Mouse (Mus musculus) stomach, embryonic 14.5 days (tissue): ENCODE results near the gene Gm42688. TPM values are rescaled to one million over a fixed set of nuclear protein-coding genes. Genes with fewer than 3 reads are reported as not detected.

ENCODE experiments used
- ATAC-seq: fragments of 200-750 bp; cut with Nextera tagmentation; 2 replicates; pipeline ENCODE4 v1.8.0; 2017; ENCODE audit warnings: low read depth, moderate TSS enrichment; ENCODE audit not compliant: insufficient number of reproducible peaks, insufficient read depth, low FRiP score
- H3K27ac ChIP-seq: fragments of 300-500 bp; sonication (generic); 2 replicates; pipeline ENCODE4 v1.5.1; 2014; ENCODE audit warnings: mild to moderate bottlenecking, low read length, moderate library complexity, mixed read lengths
- H3K27me3 ChIP-seq: fragments of 300-500 bp; sonication (generic); 2 replicates; pipeline ENCODE4 v1.6.1; 2014; ENCODE audit warnings: low read length, control low read depth, mixed read lengths; ENCODE audit not compliant: control insufficient read depth, insufficient read depth
- H3K36me3 ChIP-seq: fragments of 300-500 bp; sonication (generic); 2 replicates; pipeline ENCODE4 v1.6.1; 2014; ENCODE audit warnings: mild to moderate bottlenecking, control low read depth, low read length, moderate library complexity, mixed read lengths; ENCODE audit not compliant: control insufficient read depth, insufficient read depth
- H3K4me1 ChIP-seq: fragments of 300-500 bp; sonication (generic); 2 replicates; pipeline ENCODE4 v1.6.1; 2014; ENCODE audit warnings: low read length, control low read depth, mixed read lengths; ENCODE audit not compliant: control insufficient read depth, insufficient read depth
- H3K4me2 ChIP-seq: fragments of 300-500 bp; sonication (generic); replicated peaks from 2 replicates; pipeline ENCODE4 v1.6.1; 2014; ENCODE audit warnings: low read depth, low read length, control low read depth
- H3K4me3 ChIP-seq: fragments of 300-500 bp; sonication (generic); 2 replicates; pipeline ENCODE4 v1.5.1; 2014; ENCODE audit warnings: low read depth, low read length, control low read depth
- H3K9ac ChIP-seq: fragments of 300-500 bp; sonication (generic); replicated peaks from 2 replicates; pipeline ENCODE4 v1.6.1; 2014; ENCODE audit warnings: low read depth, mild to moderate bottlenecking, control low read depth, low read length, moderate library complexity, mixed read lengths
- H3K9me3 ChIP-seq: fragments of 300-500 bp; sonication (generic); 2 replicates; pipeline ENCODE4 v1.6.1; 2016; ENCODE audit warnings: low read depth, low read length, control low read depth; ENCODE audit not compliant: control insufficient read depth
- WGBS: fragments of 180-500 bp; shearing (Covaris S2); extraction: QIAGEN DNeasy Blood & Tissue Kit; methylation state at CpG from one replicate; pipeline ENCODE4 v1.1.7; 2014; 5-methylcytosine and 5-hydroxymethylcytosine counted together
- polyA plus RNA-seq: library from polyadenylated mRNA; unstranded; fragments of >200 nt; fragmentation: Nextera tagmentation; extraction: Ambion mirVana; gene quantifications from 2 replicates; pipeline ENCODE4 v1.2.1, GENCODE M21; 2014

Gm42688 gene
- polyA plus RNA-seq, 1 experiment from 2014 or later, result 1.7 TPM

GRCm38 (mm10) chr6:83136881-83137575, 35.6 kb downstream of the Gm42688 start:
- no peaks in the 10 kb centered on the region for H3K27me3 ChIP-seq
- H3K36me3 ChIP-seq, result no peaks in the 10 kb centered on the region
- peaks cover 25% of the 10 kb centered on the region for H3K4me1 ChIP-seq
- WGBS, result 1% methylated on average over 26 of the region's 26 CpGs
- H3K9ac ChIP-seq, result peak overlapping the region; percentile 89
- peak; percentile 83 for ATAC-seq
- H3K4me3 ChIP-seq, result peak overlapping the region; percentile 48
- H3K27ac ChIP-seq, result peak overlapping the region; percentile 100
- peak overlapping the region; percentile 74 for H3K4me2 ChIP-seq
- H3K9me3 ChIP-seq, result no peaks in the 10 kb centered on the region

GRCm38 (mm10) chr6:83137576-83137950, 36.1 kb downstream of the Gm42688 start:
- Histone ChIP-seq H3K9me3 (no peaks in the 10 kb centered on the region), H3K27ac (peak overlapping the region; percentile 100), H3K9ac (peak overlapping the region; percentile 89), H3K36me3 (no peaks in the 10 kb centered on the region), H3K4me3 (peak overlapping the region; percentile 48), H3K27me3 (no peaks in the 10 kb centered on the region), H3K4me2 (peak overlapping the region; percentile 74), H3K4me1 (peaks cover 30% of the 10 kb centered on the region)
- WGBS, result 0% methylated on average over 12 of the region's 12 CpGs
- ATAC-seq, result peak; percentile 80

GRCm38 (mm10) chr6:83138056-83138455, 36.6 kb downstream of the Gm42688 start:
- Histone ChIP-seq H3K9ac (peak overlapping the region; percentile 89), H3K36me3 (no peaks in the 10 kb centered on the region), H3K27ac (peak overlapping the region; percentile 100), H3K4me2 (peak overlapping the region; percentile 74), H3K9me3 (no peaks in the 10 kb centered on the region), H3K27me3 (no peaks in the 10 kb centered on the region), H3K4me3 (peak overlapping the region; percentile 48), H3K4me1 (peaks cover 33% of the 10 kb centered on the region)
- under 1% methylated on average over 11 of the region's 11 CpGs for WGBS
- peak; percentile 20; the same call in 1 of the 2 replicates for ATAC-seq

GRCm38 (mm10) chr6:83140044-83140443, 38.6 kb downstream of the Gm42688 start:
- no peak overlapping the region for H3K9ac ChIP-seq

GRCm38 (mm10) chr6:83141636-83142035, 40.2 kb downstream of the Gm42688 start:
- peaks cover 17% of the 10 kb centered on the region for H3K4me1 ChIP-seq
- WGBS, result 35% methylated on average over 4 of the region's 4 CpGs

More at GRCm38 (mm10) chr6:83140044-83140443, 38.6 kb downstream of the Gm42688 start:
- H3K27ac ChIP-seq, result no peak overlapping the region
- no peak overlapping the region for H3K4me3 ChIP-seq
- no peak overlapping the region for H3K4me2 ChIP-seq
- no peaks in the 10 kb centered on the region for H3K27me3 ChIP-seq
- no peaks in the 10 kb centered on the region; the same call in 1 of the 2 replicates for H3K36me3 ChIP-seq
- WGBS, result 93% methylated on average over 8 of the region's 8 CpGs
- H3K4me1 ChIP-seq, result peaks cover 27% of the 10 kb centered on the region
- no peak for ATAC-seq
- H3K9me3 ChIP-seq, result no peaks in the 10 kb centered on the region

GRCm38 (mm10) chr6:83142211-83142731, 40.9 kb downstream of the Gm42688 start:
- Histone ChIP-seq H3K27ac (0 out of 2 replicates have a peak overlapping the region, but pooled peaks have one; percentile 21), H3K4me1 (peaks cover 17% of the 10 kb centered on the region), H3K9me3 (no peaks in the 10 kb centered on the region), H3K9ac (peak overlapping the region; percentile 46; the same call in 1 of the 2 replicates), H3K36me3 (peaks cover 6% of the 10 kb centered on the region), H3K27me3 (no peaks in the 10 kb centered on the region), H3K4me2 (peak overlapping the region; percentile 50), H3K4me3 (peak overlapping the region; percentile 17; the same call in 1 of the 2 replicates)
- WGBS, result 11% methylated on average over 41 of the region's 41 CpGs
- ATAC-seq, result no peak

More at GRCm38 (mm10) chr6:83141636-83142035, 40.2 kb downstream of the Gm42688 start:
- no peak overlapping the region for H3K4me3 ChIP-seq
- peak overlapping the region; percentile 50 for H3K4me2 ChIP-seq
- H3K9me3 ChIP-seq, result no peaks in the 10 kb centered on the region
- H3K27me3 ChIP-seq, result no peaks in the 10 kb centered on the region
- no peaks in the 10 kb centered on the region; the same call in none of the 2 replicates for H3K36me3 ChIP-seq
- no peak overlapping the region for H3K9ac ChIP-seq
- no peak overlapping the region for H3K27ac ChIP-seq
- ATAC-seq, result no peak

GRCm38 (mm10) chr6:83142886-83143285, 41.5 kb downstream of the Gm42688 start:
- Histone ChIP-seq H3K4me1 (peaks cover 17% of the 10 kb centered on the region), H3K36me3 (peaks cover 12% of the 10 kb centered on the region), H3K27me3 (no peaks in the 10 kb centered on the region), H3K27ac (0 out of 2 replicates have a peak overlapping the region, but pooled peaks have one; percentile 21), H3K9ac (no peak overlapping the region), H3K9me3 (no peaks in the 10 kb centered on the region), H3K4me3 (no peak overlapping the region), H3K4me2 (no peak overlapping the region)
- 40% methylated on average over 11 of the region's 11 CpGs for WGBS
- ATAC-seq, result no peak

GRCm38 (mm10) chr6:83145209-83145608, 43.8 kb downstream of the Gm42688 start:
- Histone ChIP-seq H3K36me3 (peaks cover 27% of the 10 kb centered on the region), H3K4me2 (no peak overlapping the region), H3K9ac (no peak overlapping the region), H3K9me3 (no peaks in the 10 kb centered on the region), H3K27ac (no peak overlapping the region), H3K4me1 (peaks cover 10% of the 10 kb centered on the region), H3K27me3 (no peaks in the 10 kb centered on the region), H3K4me3 (no peak overlapping the region)
- ATAC-seq, result no peak
- 54% methylated on average over 2 of the region's 2 CpGs for WGBS
